Mouse (Mus musculus) small intestine, adult 2 months (tissue): ENCODE data around the gene Axl.
"Not testable (repeated sequence)": the region's sequence is repeated elsewhere in the genome, so short reads cannot be mapped to it uniquely, and the experiment has no call there.

Experiments
- CTCF ChIP-seq: fragments of 200-500 bp; IDR thresholded peaks from 2 replicates; pipeline ENCODE4 v1.5.1; 2012; ENCODE audit warnings: low read depth, mild to moderate bottlenecking, control low read depth, inconsistent platforms, low read length, moderate library complexity, mixed read lengths; ENCODE audit not compliant: insufficient replicate concordance, insufficient read length; ENCODE audit errors: extremely low read depth
- POLR2A ChIP-seq: fragments of 200-500 bp; IDR thresholded peaks from 2 replicates; pipeline ENCODE4 v1.6.1; 2012; ENCODE audit warnings: low read depth, mild to moderate bottlenecking, control low read depth, inconsistent platforms, low read length, moderate library complexity

- not testable (repeated sequence) for TF ChIP-seq CTCF, POLR2A
Observed at GRCm38 (mm10) chr7:25792966-25793365, 4.5 kb upstream of the Axl start.
